Mouse (Mus musculus): ENCODE results near the gene Tmem234.

GRCm38 (mm10) chr4:129610026-129610425, 9.6 kb downstream of the Tmem234 start:
- TF ChIP-seq CTCF (IDR thresholded peaks at IDR 0.05; ENCODE audit: borderline replicate concordance, insufficient read depth, low read depth, low read length) (no peak), POLR2A (IDR thresholded peaks at IDR 0.05; ENCODE audit: borderline replicate concordance, insufficient read depth, low read length) (no peak)

All from cerebellum, adult 2 months (tissue).